In genomic region chr5:35722654-35723053, GRCm38 (mm10) we compare ENCODE assay signal across 14 mouse cellular contexts. TPM values are rescaled to one million over a fixed set of nuclear protein-coding genes. Genes with fewer than 3 reads are reported as not detected.
DNase-seq lines count a peak whose midpoint lies in the region; ATAC-seq and TF ChIP-seq lines count a peak whose summit lies in the region.
"Had no signal": no experiment of that assay in that cellular context is flagged by ENCODE, and none has a peak within 500 bp of the region (broad histone marks: within the 10 kb centered on the region; RNA-seq: fewer than 3 reads in every experiment).

No protein-coding gene starts in this region.

- no peak for ATAC-seq in stomach, embryonic 16.5 days (ENCODE audit: insufficient read depth, low FRiP score)
- ATAC-seq in stomach, postnatal 0 days (ENCODE audit: low FRiP score, low TSS enrichment), result no peak
- ATAC-seq in liver, embryonic 11.5 days (replicated peaks; ENCODE audit: low FRiP score), result peak; percentile 43; the same call in 1 of the 2 replicates
- ATAC-seq in forebrain, embryonic 16.5 days, result no peak
- ATAC-seq in forebrain, embryonic 15.5 days (replicated peaks), result no peak
- ATAC-seq: forebrain, embryonic 14.5 days; intestine, embryonic 16.5 days had no signal

- peaks cover 12% of the 10 kb centered on the region for H3K4me1 ChIP-seq in stomach, embryonic 16.5 days (ENCODE audit: control insufficient read depth, insufficient read depth, low read length)
- no peaks in the 10 kb centered on the region for H3K4me1 ChIP-seq in stomach, postnatal 0 days (replicated peaks; ENCODE audit: control insufficient read depth, insufficient read depth)
- H3K4me1 ChIP-seq in liver, embryonic 11.5 days (replicated peaks; ENCODE audit: control insufficient read depth, insufficient read depth, low read length), result peaks cover 6% of the 10 kb centered on the region; the same call in 1 of the 2 replicates
- no peaks in the 10 kb centered on the region for H3K4me1 ChIP-seq in forebrain, embryonic 16.5 days (replicated peaks; ENCODE audit: control insufficient read depth, insufficient read depth, low read length)
- no peaks in the 10 kb centered on the region for H3K4me1 ChIP-seq in forebrain, embryonic 15.5 days
- H3K4me1 ChIP-seq: limb, embryonic 13.5 days; neural tube, embryonic 15.5 days had no signal

- no peak for TF ChIP-seq EP300 in stomach, postnatal 0 days (optimal IDR thresholded peaks at IDR 0.05)

- WGBS in stomach, embryonic 16.5 days, result 49% methylated on average over 2 of the region's 2 CpGs
- WGBS in stomach, postnatal 0 days, result 48% methylated on average over 2 of the region's 2 CpGs
- 24% methylated on average over 2 of the region's 2 CpGs for WGBS in liver, embryonic 11.5 days
- 60% methylated on average over 2 of the region's 2 CpGs for WGBS in forebrain, embryonic 16.5 days
- WGBS in forebrain, embryonic 15.5 days, result 69% methylated on average over 2 of the region's 2 CpGs

- intact Hi-C loops in heart, postnatal 14 days (cut with DNase I), result no loop called here
- intact Hi-C loops in left cerebral cortex, adult 2 months (cut with DNase I), result no loop called here

- no peaks in the 10 kb centered on the region for H3K9me3 ChIP-seq in stomach, embryonic 16.5 days (replicated peaks; ENCODE audit: control insufficient read depth, low read length)
- no peaks in the 10 kb centered on the region for H3K9me3 ChIP-seq in stomach, postnatal 0 days (ENCODE audit: control insufficient read depth, low read length)
- H3K9me3 ChIP-seq in liver, embryonic 11.5 days (ENCODE audit: control insufficient read depth, low read length), result no peaks in the 10 kb centered on the region
- H3K9me3 ChIP-seq in forebrain, embryonic 16.5 days (ENCODE audit: control insufficient read depth, low read length), result no peaks in the 10 kb centered on the region
- no peaks in the 10 kb centered on the region for H3K9me3 ChIP-seq in forebrain, embryonic 15.5 days
- H3K9me3 ChIP-seq: limb, embryonic 13.5 days; neural tube, embryonic 15.5 days had no signal

- no peak for TF ChIP-seq CTCF in stomach, postnatal 0 days (IDR thresholded peaks at IDR 0.05; ENCODE audit: low read depth)
- no peak; the same call in 1 of the 2 replicates for TF ChIP-seq CTCF in left cerebral cortex, adult 2 months (IDR thresholded peaks at IDR 0.05)

- H3K36me3 ChIP-seq in stomach, embryonic 16.5 days (ENCODE audit: control insufficient read depth, insufficient read depth, low read length), result no peaks in the 10 kb centered on the region
- no peaks in the 10 kb centered on the region for H3K36me3 ChIP-seq in stomach, postnatal 0 days (ENCODE audit: control insufficient read depth, insufficient read depth, low read length)
- H3K36me3 ChIP-seq in liver, embryonic 11.5 days (ENCODE audit: control insufficient read depth, insufficient read depth, low read length), result no peaks in the 10 kb centered on the region
- no peaks in the 10 kb centered on the region for H3K36me3 ChIP-seq in forebrain, embryonic 16.5 days (ENCODE audit: control insufficient read depth, insufficient read depth)
- no peaks in the 10 kb centered on the region for H3K36me3 ChIP-seq in forebrain, embryonic 15.5 days
- H3K36me3 ChIP-seq: limb, embryonic 13.5 days; neural tube, embryonic 15.5 days had no signal

- H3K9ac ChIP-seq in stomach, embryonic 16.5 days (ENCODE audit: low read length), result 0 out of 2 replicates have a peak overlapping the region, but pooled peaks have one; percentile 1
- no peak overlapping the region for H3K9ac ChIP-seq in stomach, postnatal 0 days (ENCODE audit: low read length)
- no peak overlapping the region for H3K9ac ChIP-seq in liver, embryonic 11.5 days (ENCODE audit: low read depth, low read length)
- no peak overlapping the region for H3K9ac ChIP-seq in forebrain, embryonic 16.5 days (replicated peaks; ENCODE audit: low read depth, low read length)
- H3K9ac ChIP-seq in forebrain, embryonic 15.5 days (replicated peaks), result no peak overlapping the region
- H3K9ac ChIP-seq: limb, embryonic 13.5 days; neural tube, embryonic 15.5 days had no signal

- no peak overlapping the region for H3K27ac ChIP-seq in stomach, embryonic 16.5 days (ENCODE audit: low read length)
- H3K27ac ChIP-seq in stomach, postnatal 0 days (replicated peaks), result no peak overlapping the region
- peak overlapping the region; percentile 53; the same call in 1 of the 2 replicates for H3K27ac ChIP-seq in liver, embryonic 11.5 days (ENCODE audit: low read depth, low read length)
- no peak overlapping the region for H3K27ac ChIP-seq in forebrain, embryonic 16.5 days (ENCODE audit: low read length)
- H3K27ac ChIP-seq in forebrain, embryonic 15.5 days (replicated peaks), result no peak overlapping the region
- no peak overlapping the region for H3K27ac ChIP-seq in left cerebral cortex, adult 2 months
- H3K27ac ChIP-seq: limb, embryonic 13.5 days; neural tube, embryonic 15.5 days had no signal

- no peak overlapping the region for H3K4me3 ChIP-seq in stomach, embryonic 16.5 days (replicated peaks; ENCODE audit: low read length)
- H3K4me3 ChIP-seq in stomach, postnatal 0 days (ENCODE audit: low read depth, low read length), result no peak overlapping the region
- no peak overlapping the region for H3K4me3 ChIP-seq in liver, embryonic 11.5 days (ENCODE audit: low read depth, low read length)
- H3K4me3 ChIP-seq in forebrain, embryonic 16.5 days (replicated peaks; ENCODE audit: low read length), result no peak overlapping the region
- no peak overlapping the region for H3K4me3 ChIP-seq in forebrain, embryonic 15.5 days
- H3K4me3 ChIP-seq in left cerebral cortex, adult 2 months, result no peak overlapping the region
- H3K4me3 ChIP-seq: limb, embryonic 13.5 days; neural tube, embryonic 15.5 days had no signal

- H3K27me3 ChIP-seq in stomach, embryonic 16.5 days (ENCODE audit: control insufficient read depth, insufficient read depth, low read length), result no peaks in the 10 kb centered on the region
- H3K27me3 ChIP-seq in stomach, postnatal 0 days (ENCODE audit: control insufficient read depth, insufficient read depth, low read length), result no peaks in the 10 kb centered on the region
- H3K27me3 ChIP-seq in liver, embryonic 11.5 days (replicated peaks; ENCODE audit: control insufficient read depth, insufficient read depth, low read length), result no peaks in the 10 kb centered on the region
- no peaks in the 10 kb centered on the region for H3K27me3 ChIP-seq in forebrain, embryonic 16.5 days (replicated peaks; ENCODE audit: control insufficient read depth, insufficient read depth, low read length)
- H3K27me3 ChIP-seq in forebrain, embryonic 15.5 days, result no peaks in the 10 kb centered on the region
- H3K27me3 ChIP-seq: limb, embryonic 13.5 days; neural tube, embryonic 15.5 days had no signal

- H3K4me2 ChIP-seq in stomach, embryonic 16.5 days (ENCODE audit: low read depth, low read length), result no peak overlapping the region
- H3K4me2 ChIP-seq in stomach, postnatal 0 days (replicated peaks; ENCODE audit: low read depth), result no peak overlapping the region
- H3K4me2 ChIP-seq in liver, embryonic 11.5 days, result no peak overlapping the region
- H3K4me2 ChIP-seq in forebrain, embryonic 16.5 days (ENCODE audit: low read length), result no peak overlapping the region
- H3K4me2 ChIP-seq in forebrain, embryonic 15.5 days (replicated peaks), result no peak overlapping the region
- H3K4me2 ChIP-seq: limb, embryonic 13.5 days; neural tube, embryonic 15.5 days had no signal

- peak; percentile 96 for DNase-seq in heart, adult 11 months
- no peak for DNase-seq in heart, postnatal 14 days
- no peak for DNase-seq in stomach, postnatal 0 days (ENCODE audit: low spot score)
- no peak for DNase-seq in liver, embryonic 11.5 days (ENCODE audit: low spot score)
- DNase-seq in left cerebral cortex, adult 2 months (ENCODE audit: extremely low spot score in 1 of 2, low spot score in 2 of 2), result no peak
- DNase-seq: cerebellum, postnatal 10 days; midbrain, embryonic 14.5 days had no signal

RNA-seq across cellular contexts. Expression of gene Sh3tc1, which starts 17.1 kb away (rescaled TPM):
- total RNA-seq in heart, postnatal 14 days (2021), result 10 to 100 TPM in 1 of 2 experiments, 1 to 10 TPM in 1; 9.8 to 10.6 TPM
- polyA plus RNA-seq in stomach, embryonic 16.5 days (2015; fragmentation: Nextera tagmentation; extraction: Ambion mirVana), result 6.2 and 9.1 TPM in 2 replicates
- polyA plus RNA-seq in stomach, postnatal 0 days (2015; fragmentation: Nextera tagmentation; extraction: Ambion mirVana), result 2.8 and 3.2 TPM in 2 replicates
- polyA plus RNA-seq in liver, embryonic 11.5 days (2014; fragmentation: Nextera tagmentation; extraction: Ambion mirVana), result 4.0 and 4.3 TPM in 2 replicates
- 2.3 and 2.8 TPM in 2 replicates for polyA plus RNA-seq in forebrain, embryonic 16.5 days (2015; fragmentation: Nextera tagmentation; extraction: Ambion mirVana)
- 1.5 and 1.9 TPM in 2 replicates for polyA plus RNA-seq in forebrain, embryonic 15.5 days (2015; fragmentation: Nextera tagmentation; extraction: Ambion mirVana)
- 1 to 10 TPM; 2.4 to 4.3 TPM for total RNA-seq in left cerebral cortex, adult 2 months (2021)

RNA-seq across cellular contexts. Expression of gene Ablim2, which starts 35.0 kb away (rescaled TPM):
- total RNA-seq in heart, postnatal 14 days (2021), result 10 to 100 TPM; 12.2 to 17.5 TPM
- polyA plus RNA-seq in stomach, embryonic 16.5 days (2015; fragmentation: Nextera tagmentation; extraction: Ambion mirVana), result 3.5 and 4.3 TPM in 2 replicates
- polyA plus RNA-seq in stomach, postnatal 0 days (2015; fragmentation: Nextera tagmentation; extraction: Ambion mirVana), result 1.3 and 1.5 TPM in 2 replicates
- 0.18 and 0.29 TPM in 2 replicates for polyA plus RNA-seq in liver, embryonic 11.5 days (2014; fragmentation: Nextera tagmentation; extraction: Ambion mirVana)
- 9.4 and 16.3 TPM in 2 replicates for polyA plus RNA-seq in forebrain, embryonic 16.5 days (2015; fragmentation: Nextera tagmentation; extraction: Ambion mirVana)
- polyA plus RNA-seq in forebrain, embryonic 15.5 days (2015; fragmentation: Nextera tagmentation; extraction: Ambion mirVana), result 8.5 and 9.1 TPM in 2 replicates
- 100 to 1,000 TPM; 191 to 208 TPM for total RNA-seq in left cerebral cortex, adult 2 months (2021)

RNA-seq across cellular contexts. Expression of gene Htra3, which starts 43.1 kb away (rescaled TPM):
- total RNA-seq in heart, postnatal 14 days (2021), result 100 to 1,000 TPM; 108 to 149 TPM
- 67.7 and 77.5 TPM in 2 replicates for polyA plus RNA-seq in stomach, embryonic 16.5 days (2015; fragmentation: Nextera tagmentation; extraction: Ambion mirVana)
- 39.4 and 47.5 TPM in 2 replicates for polyA plus RNA-seq in stomach, postnatal 0 days (2015; fragmentation: Nextera tagmentation; extraction: Ambion mirVana)
- 1.7 and 2.3 TPM in 2 replicates for polyA plus RNA-seq in liver, embryonic 11.5 days (2014; fragmentation: Nextera tagmentation; extraction: Ambion mirVana)
- 11.3 and 11.8 TPM in 2 replicates for polyA plus RNA-seq in forebrain, embryonic 16.5 days (2015; fragmentation: Nextera tagmentation; extraction: Ambion mirVana)
- 9.6 and 10.9 TPM in 2 replicates for polyA plus RNA-seq in forebrain, embryonic 15.5 days (2015; fragmentation: Nextera tagmentation; extraction: Ambion mirVana)
- total RNA-seq in left cerebral cortex, adult 2 months (2021), result 1 to 10 TPM; 5.9 TPM
